Mouse (Mus musculus) brain, embryonic 14.5 days (tissue): ENCODE data around the gene Nudcd3. TPM values are rescaled to one million over a fixed set of nuclear protein-coding genes. Genes with fewer than 3 reads are reported as not detected.

Experiments
- DNase-seq: peaks from one replicate; pipeline ENCODE4 v3.0.0-alpha.2; 2011; ENCODE audit warnings: low read depth
- CTCF ChIP-seq: fragments of 200-500 bp; IDR thresholded peaks from 2 replicates; pipeline ENCODE4 v1.5.1; 2012; ENCODE audit warnings: inconsistent platforms, mild to moderate bottlenecking, moderate library complexity, borderline replicate concordance; ENCODE audit not compliant: insufficient read depth, insufficient read length; ENCODE audit errors: extremely low read depth
- POLR2A ChIP-seq: fragments of 200-500 bp; IDR thresholded peaks from 2 replicates; pipeline ENCODE4 v1.6.1; 2012; ENCODE audit warnings: mild to moderate bottlenecking, inconsistent platforms, borderline replicate concordance; ENCODE audit not compliant: poor library complexity, insufficient read depth, insufficient read length, severe bottlenecking; ENCODE audit errors: extremely low read depth
- polyA plus RNA-seq: library from polyadenylated mRNA; depleted of rRNA; stranded (reverse); fragments of >200 nt; gene quantifications from 2 replicates; pipeline ENCODE4 v1.2.3, GENCODE M21; 2012

The Nudcd3 gene
- polyA plus RNA-seq, 1 experiment: 80.9 TPM

DNA sequence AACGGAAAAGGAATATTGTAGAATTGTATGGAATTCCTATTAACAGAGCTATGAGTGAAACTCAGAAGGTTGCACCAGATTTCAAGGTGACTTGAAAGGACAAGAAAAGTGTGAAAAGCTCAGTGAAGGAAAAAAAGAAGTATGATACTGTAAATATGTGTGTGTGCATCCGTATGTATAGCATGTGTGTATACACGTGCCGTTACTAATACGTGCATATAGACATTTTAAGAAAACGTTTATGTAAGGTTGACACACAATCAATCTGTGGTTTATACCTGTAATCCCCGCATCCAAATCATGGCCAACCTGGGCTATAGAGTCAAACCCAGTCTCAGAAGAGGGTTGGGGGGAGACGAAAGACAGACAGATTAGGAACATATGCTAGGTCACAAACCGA lies 355 bp upstream of the Nudcd3 start:
- TF ChIP-seq CTCF (no peak), POLR2A (no peak)
- no peak for DNase-seq

DNA sequence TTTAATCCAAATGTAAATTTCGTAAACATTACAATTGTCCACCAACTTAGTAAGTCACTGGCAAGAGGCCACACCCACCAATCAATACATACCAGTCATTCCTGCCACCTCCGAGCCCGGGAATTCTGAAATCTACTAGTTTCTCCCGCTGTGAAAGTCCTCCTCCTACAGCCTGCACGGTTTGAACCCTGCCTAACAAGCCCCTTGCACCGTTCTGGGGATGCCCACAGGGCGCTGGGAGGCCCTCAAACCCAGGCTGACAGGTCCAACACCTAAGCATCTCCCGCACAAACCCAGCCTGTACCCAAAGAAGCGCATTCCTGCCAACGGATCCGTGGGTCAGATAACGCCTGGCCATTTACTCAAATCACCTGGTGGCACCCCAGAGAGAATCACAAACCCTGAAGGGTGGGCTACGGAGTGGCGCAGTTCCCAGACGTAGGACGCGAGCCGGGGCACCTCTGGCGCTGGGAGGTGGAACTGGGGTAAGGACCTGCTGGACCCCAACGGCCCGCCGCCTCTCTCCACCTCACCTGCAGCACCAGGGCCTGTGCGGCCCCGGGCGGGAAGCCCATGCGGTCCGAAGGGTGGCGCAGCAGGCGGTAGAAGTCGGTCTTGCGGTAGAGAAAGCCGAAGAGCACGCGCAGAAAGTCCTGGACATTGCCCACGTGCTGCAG lies 667 bp downstream of the Nudcd3 start, which contains the start of gene A730071L15Rik:
Gene A730071L15Rik, plus strand, starts transcription at position 620 of the 677 bp plus-strand sequence.
- TF ChIP-seq POLR2A (no peak), CTCF (no peak)
- no peak for DNase-seq

DNA sequence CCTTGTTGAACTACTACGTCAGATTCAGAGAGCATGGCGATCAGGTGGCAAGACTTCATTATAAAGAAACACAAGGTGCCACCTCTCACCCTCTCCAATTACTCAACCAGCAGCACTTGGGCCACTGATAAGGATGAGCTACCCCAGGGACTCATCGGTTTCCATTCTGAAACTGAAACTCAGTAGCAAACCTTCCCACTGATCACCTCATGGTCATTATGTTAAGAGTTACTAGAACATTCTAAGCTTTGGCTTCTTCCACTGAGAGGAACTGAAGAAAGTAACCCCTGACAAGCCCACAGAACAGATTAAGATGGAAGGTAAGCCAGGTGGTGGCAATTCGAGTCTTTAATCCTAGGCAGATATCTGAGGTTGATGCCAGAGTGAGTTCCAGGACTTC lies 1.8 kb downstream of the Nudcd3 start:
- TF ChIP-seq CTCF (no peak), POLR2A (no peak)
- no peak for DNase-seq

DNA sequence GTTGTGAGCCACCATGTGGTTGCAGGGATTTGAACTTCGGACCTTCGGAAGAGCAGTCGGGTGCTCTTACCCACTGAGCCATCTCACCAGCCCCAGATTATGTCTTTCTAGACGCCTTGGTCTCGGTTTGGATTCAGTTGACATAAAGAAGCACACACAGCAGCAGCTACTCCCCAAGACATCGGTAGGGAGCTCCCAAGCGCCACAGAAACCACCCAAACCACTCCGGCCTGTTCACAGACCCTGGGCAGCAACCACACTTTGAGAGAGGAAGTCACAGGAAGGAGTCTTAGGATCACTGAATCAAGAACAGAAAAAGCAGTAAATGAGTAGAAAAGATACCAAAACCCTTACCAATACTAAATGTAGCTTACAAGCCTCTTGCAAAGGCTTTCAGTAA lies 3.4 kb downstream of the Nudcd3 start:
- TF ChIP-seq POLR2A (no peak), CTCF (no peak)
- DNase-seq: no peak

DNA sequence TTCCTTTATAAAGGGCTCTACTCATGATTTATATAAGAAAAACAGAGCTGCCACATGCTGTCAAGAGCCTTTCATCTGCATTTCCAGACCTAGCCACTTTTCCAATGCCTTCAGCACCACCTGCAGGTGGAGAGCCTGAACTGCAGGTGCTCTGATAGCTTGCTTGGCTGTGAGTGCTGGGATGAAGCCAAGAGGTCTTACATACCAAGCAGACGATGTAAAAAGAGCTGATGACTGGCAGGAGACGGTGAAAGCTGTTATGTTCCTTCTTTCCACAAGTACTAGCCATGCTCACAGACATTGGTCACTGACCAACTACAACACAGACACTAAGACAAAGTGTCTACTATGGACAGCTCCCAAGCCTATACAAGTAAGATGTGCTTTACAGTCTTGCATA lies 12.3 kb downstream of the Nudcd3 start:
- TF ChIP-seq POLR2A (no peak), CTCF (peak; percentile 98)
- peak; percentile 97 for DNase-seq

DNA sequence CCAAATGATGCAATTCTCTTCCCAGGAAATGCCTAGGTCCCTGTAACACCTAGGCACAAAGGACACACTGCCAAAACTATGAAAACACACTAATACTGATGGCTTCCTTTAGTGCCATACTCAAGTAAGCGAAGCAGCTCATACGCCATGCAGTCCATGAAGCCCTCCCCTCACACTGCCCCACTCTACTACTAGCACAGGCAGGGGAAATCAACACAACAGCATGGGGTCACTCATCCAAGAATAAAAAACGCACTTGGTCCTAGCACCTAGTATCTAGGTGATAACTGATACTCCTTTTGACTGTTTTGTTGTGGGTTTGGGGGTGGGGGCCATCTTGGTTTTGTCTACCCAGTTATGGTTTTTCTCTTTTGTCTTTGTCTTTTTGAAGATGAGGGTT lies 12.8 kb downstream of the Nudcd3 start:
- no peak for DNase-seq
- no peak for TF ChIP-seq CTCF
- TF ChIP-seq POLR2A: no peak

DNA sequence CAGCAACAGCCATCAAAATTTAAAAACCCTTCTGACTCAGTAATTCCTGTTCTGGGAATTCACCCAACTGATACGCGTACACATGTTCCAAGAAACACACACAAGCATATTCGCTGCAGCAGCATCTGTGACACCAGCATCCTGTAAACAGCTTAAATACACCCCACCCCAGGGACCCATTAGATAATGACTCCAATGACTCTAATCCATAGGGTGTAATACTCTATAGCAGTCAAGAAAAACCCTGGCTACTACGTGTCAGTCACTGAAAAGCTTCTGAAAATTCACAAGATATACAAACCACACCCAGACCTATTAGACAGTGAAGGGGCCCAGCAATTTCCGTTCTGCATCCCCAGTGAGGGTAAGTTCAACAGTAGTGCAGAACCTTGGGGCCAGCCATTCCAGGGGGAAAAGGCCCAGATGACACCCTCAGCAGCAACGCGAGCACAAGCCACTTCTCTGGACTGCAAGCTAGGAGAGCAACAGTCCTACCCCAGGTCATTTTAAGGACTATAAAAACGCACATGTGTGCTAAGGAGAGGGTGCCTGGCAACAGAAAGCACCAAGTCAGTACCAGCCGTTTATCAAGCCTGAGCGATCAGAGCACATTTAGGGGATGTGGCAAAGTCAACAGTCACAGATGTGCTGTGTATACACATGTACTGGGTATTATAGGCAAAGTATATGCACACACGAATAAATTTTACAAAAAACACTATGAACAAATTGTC lies 15.8 kb downstream of the Nudcd3 start:
- DNase-seq: peak; percentile 40
- TF ChIP-seq CTCF (no peak), POLR2A (no peak)

DNA sequence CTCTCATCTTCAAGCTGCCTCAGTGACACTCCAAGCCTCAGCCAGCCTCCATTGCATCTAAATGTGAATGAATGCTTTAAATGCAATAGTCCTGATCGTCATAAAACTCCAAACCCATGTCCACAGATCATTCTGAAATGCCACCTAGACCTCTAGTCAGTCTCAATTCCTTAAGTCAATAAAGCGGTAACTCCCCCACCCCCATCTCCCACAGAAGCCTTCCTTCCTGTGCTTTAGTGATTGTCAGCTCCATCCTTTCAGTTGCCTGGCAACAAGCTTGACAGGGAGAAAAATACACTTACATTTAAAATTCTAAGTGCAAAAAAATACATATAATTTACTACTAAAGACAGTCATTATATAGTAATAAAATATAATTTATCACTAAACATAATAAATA lies 17.0 kb downstream of the Nudcd3 start:
- DNase-seq: peak; percentile 61

DNA sequence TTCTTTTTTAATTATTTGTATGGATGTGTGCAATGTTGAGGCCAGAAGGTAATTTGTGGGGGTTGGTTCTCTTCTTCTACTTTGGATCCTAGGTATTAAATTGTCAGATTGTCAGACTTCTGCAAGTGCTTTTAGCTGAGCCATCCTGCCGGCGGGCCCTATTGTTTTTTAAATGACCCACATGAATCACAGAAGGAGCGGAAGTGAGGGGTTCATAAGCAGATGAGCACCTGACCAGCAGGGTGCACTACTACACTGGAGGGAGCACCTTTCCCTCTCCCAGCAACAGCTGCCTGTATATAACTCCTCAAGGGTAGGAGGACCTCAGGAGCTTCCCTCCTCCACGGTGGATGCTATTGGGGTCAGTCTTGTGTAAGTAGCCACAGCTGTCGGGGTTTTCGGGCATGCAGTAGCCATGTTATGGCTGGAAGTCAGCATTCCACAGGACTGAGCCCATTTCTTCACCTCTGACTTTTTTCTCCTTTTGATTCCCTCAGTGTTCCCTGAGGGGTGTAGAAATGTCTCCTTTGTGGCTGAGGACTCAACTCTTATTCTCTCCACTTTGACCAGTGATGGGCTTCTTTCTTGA lies 19.3 kb downstream of the Nudcd3 start:
- TF ChIP-seq POLR2A (no peak), CTCF (no peak)
- no peak for DNase-seq

More for the DNA sequence above, 17.0 kb downstream of the Nudcd3 start:
- TF ChIP-seq CTCF (no peak), POLR2A (no peak)

DNA sequence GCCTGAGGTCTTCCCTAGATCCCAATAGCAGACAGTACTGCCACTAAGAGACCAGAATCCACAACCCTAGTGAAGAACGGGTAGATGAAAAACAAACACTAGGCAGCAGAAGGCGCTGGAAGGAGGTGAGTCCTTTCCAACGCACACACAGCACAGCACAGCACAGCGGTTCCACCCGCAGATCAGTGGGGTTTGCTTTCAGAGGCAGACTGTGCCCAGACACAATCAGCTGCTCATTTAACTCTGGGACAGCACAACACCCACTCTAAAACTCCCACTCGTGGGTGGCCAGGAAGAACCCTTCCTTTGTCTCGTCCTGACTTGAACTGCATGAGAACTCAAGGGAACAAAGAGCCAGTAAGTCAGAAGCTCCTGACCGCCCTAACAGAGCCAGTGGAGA lies 21.0 kb downstream of the Nudcd3 start:
- TF ChIP-seq CTCF (no peak), POLR2A (no peak)
- DNase-seq: no peak

DNA sequence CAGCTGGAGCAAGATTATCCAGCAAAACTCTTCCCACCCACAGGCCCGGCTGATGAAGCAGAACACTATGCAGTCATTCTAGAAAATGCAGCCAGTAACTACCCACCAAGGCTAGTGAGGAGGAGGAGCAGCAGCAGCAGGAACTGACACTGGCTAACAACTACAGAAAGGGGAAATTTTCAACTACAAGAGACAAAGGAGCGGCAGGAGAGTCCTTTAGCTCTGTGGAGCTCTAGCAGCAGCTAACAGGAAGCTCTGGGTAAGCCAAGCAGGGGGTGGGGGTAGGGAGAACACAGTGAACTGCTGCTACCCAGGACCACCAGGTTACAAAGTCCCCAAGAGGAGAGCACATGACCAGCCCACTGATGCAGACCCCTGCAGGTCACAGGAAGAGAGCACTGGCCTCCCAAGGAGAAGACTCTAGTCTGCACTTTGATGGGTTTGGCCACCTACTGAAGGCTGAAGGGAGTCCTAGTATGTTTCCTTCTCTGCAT lies 21.5 kb downstream of the Nudcd3 start:
- no peak for DNase-seq

DNA sequence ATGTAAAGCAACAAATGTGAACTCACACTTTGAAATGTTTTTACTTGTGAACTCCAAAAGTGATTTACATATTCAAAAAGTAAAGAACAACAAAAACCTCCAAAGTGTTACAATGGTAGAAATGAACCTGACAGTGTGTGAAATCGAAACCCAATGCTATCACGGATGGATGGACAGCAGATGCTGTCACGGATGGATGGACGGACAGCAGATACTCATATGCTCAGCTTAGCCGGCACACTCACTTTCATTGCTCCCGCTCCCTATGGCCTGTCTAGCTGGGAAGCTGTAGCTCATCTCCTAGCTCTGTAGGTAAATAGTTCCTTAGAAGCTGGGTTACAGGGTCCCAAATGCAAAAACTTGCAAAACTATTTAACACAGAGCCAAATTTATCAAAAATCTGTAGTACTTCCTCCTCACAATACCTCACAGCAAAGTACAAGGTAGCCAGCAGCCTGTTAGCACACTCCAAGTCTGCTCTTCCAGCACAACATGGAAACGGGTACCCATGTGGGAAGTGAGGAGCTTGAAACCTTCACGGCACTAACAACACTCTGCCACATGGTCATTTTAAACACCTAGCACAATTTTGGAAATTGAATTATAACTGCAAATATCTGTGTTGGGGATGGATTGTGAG lies 22.3 kb downstream of the Nudcd3 start:
- TF ChIP-seq CTCF (no peak), POLR2A (no peak)
- DNase-seq: no peak

More for the DNA sequence above, 21.5 kb downstream of the Nudcd3 start:
- TF ChIP-seq POLR2A: no peak
- no peak for TF ChIP-seq CTCF
